Mouse (Mus musculus): Measurements from ENCODE around the gene Vps53.

Gene Vps53

DNA sequence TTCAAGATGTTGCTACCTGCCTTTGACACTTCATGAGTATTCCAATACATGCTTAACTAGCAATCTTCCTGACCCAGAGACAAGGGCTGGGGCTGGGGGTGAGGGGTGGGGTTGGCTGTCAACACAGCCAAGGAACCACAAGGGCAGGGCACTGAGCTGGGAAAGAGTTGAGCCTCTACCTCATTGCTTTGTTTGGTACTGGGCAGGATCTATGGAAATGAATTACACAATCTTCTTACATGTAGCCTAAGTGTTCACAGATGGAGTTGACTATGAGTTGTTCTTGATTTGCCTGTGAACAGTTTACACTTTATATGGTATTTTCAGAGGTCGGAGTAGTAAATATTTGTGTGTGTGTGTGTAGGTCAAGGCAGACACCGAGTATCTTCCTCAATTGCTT, 118.5 kb downstream of the Vps53 start:
- no peak for DNase-seq (ENCODE audit: extremely low spot score, low read depth, low spot score)

DNA sequence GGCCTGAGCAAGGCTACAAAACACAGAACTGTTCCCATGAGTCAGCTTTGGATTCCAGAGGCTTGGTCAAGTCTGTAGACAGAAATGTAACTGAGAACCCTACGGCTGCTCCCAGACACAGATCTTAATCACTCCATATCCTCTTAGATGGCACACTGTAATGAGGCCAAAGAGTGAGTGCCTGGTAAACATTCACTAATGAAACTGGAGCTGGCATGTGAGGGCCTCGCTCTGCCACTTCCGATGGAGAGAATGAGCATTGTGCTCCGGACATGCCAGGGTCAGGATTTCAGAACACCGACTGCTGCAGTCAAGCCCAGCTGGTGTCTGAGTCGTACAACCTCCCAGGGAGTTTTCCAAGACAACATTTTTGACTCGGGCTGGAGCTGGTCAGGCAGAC, 119.5 kb downstream of the Vps53 start:
- DNase-seq (ENCODE audit: extremely low spot score, low read depth, low spot score): no peak

DNA sequence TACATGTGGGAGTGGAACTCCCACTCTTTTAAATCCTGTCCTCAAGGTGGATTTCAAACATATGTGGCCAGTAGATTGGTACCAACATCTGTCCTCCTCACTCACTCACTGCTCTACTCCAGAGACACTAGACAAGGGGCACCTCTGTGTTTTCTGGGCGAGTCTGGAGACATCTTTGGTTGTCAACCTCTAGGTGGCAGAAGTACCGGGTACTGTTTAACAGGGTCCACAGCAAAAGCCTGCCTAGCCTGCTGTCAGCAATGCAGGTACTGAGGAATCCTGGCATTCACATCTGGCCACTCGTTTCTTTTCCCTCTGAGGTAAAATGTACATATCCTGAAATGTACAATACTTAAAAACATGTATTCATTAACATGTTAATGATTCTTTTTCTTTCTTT, 123.0 kb downstream of the Vps53 start:
- DNase-seq (ENCODE audit: extremely low spot score, low read depth, low spot score): no peak

DNA sequence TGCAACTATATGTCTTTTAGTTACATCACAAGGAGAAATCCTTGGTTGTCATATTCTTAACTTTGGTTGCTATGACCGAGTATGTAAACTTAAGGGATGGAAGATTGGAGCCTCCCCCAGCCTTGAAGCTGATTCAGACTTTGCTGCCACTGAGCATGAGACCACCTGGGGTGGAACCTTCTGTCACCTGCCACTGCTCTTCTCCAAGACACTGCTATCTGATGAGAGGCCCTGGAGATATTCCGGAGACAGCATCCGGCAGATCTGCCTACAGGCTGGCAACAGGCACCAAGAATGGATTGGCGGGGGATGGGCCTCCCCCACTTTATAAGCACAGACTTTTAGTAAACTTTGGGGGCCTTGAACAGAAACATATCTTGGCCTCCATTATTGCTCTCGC, 127.0 kb downstream of the Vps53 start:
- no peak for DNase-seq (ENCODE audit: extremely low spot score, low read depth, low spot score)

DNA sequence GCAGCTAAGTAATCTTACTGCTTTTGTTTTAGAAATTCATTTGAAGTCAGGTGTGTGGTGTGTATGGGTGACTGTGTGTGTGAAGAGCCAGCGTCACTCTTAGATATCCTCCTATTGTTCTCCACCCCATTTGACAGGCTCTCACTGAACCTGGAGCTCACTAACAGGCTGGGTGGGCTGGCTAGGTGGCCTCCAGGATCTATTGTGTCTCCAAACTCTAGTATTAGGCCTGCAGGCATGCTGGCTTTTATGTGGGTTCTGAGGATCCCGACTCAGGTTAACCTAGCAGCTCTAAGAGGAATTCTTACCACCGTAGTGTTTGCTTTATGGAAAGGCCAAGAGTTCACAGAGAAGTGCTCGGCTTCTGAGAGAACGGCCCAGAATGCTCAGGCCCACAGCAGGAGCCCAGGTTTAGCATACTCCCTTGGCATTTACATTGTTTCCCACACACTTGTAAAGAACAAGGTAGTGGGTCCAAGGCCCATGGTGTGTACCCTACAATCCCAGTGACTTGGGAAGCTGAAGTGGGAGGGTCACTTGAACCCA, 128.4 kb downstream of the Vps53 start:
- no peak for DNase-seq (ENCODE audit: extremely low spot score, low read depth, low spot score)

DNA sequence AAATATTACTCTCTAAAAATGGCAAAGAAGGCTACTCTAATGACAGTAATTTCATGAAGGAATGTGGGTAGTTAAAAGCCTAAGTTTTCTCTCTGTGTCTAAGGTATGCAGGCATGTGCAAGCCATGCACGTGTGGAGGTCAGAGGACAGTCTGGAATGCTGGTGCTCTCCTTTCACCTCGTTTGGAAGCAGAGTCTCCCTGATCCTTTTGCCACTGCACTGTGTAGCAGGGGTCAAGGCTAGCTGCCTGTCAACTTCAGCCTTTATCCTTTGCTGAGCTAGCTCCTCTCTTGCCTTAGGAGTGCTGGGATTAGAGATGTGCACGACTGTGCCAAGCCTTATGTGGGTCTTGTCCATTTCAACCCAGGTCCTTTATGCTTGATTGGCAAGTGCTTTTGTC, 128.9 kb downstream of the Vps53 start:
- DNase-seq (ENCODE audit: extremely low spot score, low read depth, low spot score): no peak

DNA sequence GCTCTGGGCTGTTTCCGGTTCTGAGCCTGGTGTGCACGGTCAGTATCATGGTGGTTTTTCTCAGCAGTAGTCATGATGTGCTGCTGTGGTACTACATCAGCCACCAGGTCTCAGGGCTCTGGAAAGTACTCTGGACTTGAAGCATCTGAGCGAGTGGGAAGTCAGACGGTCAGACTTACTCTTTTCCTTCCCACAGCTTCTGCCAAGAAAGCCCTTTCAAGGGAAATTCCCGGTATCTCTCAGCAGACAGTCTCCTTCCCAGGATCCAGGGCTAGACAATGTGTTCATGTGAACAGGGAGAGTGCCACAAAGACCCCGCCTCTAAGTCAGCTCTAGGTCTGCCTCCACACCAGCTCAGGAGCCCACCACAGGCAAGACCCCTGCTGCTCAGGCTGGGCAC, 134.1 kb downstream of the Vps53 start:
- no peak for DNase-seq (ENCODE audit: extremely low spot score, low read depth, low spot score)

DNA sequence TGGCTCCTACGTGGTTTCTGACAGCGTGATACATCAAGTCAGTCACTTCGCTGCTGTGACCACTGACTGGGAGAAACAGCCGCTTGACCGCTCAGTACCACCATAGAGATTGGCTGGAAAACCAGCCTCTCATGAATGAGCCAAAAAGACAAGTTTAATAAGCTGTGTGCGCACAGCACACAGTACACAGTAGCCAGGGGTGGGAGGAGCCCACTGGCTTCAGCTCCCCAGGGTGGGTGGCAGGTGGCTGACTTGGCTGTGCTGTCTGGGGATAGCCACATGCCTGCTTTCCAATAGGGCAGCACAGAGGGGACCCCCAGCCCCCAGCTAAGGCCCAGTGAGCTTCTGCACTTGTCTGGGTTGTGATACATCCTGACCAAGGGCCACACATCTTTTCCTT, 135.0 kb downstream of the Vps53 start:
- no peak for DNase-seq (ENCODE audit: extremely low spot score, low read depth, low spot score)

DNA sequence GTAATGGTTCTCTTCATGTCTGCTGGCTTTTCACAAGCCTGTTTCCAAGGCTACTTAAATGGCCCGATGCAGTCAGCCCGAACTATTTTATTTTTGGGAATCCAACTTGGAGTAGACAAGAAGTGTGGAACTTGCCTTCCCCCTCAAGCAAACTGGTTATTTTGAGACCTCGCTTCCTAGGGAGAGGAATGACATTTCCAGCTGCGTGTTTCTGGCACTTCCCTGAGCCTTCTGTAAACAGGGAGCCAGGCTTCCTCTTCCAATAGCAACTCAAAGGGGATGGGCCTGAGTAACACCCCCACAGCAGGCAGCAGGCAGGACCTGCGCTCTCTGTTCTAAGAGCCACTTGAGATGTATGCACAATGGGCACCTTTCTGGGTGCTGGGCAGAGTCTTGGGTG, 136.6 kb downstream of the Vps53 start:
- no peak for DNase-seq (ENCODE audit: extremely low spot score, low read depth, low spot score)

DNA sequence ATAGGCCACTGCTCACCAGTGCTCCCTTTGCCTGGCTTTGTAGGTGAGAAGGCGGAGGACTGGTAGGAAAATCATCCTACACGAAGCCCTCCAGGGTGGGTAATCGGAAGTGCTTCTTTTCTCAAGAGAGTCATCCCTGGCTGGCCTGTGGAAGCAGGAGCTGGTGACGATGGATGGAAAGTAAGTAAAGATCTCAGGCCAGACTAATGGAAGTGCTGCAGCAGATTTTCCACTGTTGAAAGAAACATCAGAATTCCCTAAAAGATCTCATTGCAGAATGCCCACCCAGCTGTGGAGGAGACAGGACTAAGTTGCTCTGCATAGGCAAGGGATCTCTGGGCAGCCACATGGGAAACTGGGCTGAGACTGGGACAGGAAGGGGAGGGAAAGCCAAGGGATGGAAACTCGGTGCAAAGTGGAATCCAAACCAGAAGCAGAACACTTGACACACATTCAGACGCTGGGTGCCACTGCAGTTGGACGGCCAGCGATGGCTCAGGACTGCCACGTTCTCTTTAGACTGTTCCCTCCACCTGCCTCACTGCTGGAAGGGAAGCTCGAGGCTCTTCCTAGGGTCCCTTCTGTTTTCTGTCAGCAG, 137.3 kb downstream of the Vps53 start:
- DNase-seq (ENCODE audit: extremely low spot score, low read depth, low spot score): no peak

DNA sequence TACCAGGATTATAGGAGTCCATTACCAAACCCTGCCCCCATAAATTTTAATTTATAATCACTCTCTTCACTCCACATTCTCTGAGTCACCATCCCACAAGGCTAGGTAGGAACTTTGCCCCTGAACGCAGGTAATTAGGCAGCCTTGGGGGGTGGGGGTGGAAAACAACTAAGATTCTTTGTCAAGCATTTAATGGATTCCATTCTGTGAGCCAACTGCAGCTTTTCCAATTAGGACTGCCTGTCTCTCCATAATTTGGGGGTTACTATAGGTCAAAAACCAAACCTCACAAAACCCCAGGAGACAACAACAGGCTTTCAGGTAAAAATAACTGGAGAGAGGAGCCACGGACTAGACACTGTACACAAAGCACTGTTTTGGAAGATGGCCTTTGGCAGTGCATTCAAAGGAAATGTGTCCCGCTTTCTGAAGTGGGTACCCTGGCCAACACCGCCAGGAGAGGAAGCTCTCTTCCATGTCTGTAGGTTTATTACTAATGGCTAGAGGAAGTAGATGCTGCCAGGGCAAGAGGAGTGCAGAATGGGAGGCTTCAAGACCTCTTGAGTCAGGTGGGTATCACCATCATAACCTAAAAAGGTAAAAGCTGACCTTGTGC, 138.6 kb downstream of the Vps53 start:
- DNase-seq (ENCODE audit: extremely low spot score, low read depth, low spot score): no peak

DNA sequence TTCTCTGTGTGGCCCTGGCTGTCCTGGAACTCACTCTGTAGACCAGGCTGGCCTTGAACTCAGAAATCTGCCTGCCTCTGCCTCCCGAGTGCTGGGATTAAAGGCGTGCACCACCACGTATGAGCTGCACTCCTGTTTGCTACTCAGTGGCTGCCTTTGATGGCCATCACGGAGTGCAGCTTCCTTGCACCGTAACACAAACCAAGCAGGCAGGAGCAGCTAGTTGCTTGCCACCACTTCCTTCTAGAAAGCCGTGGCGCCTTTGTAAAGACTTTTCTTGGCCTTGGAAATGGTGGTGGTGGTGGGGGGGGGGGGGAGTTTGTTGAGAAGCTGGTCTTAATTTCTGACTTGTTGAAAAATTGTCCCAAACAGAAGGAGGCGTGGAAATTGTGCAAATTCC, 139.3 kb downstream of the Vps53 start:
- DNase-seq (ENCODE audit: extremely low spot score, low read depth, low spot score): no peak

DNA sequence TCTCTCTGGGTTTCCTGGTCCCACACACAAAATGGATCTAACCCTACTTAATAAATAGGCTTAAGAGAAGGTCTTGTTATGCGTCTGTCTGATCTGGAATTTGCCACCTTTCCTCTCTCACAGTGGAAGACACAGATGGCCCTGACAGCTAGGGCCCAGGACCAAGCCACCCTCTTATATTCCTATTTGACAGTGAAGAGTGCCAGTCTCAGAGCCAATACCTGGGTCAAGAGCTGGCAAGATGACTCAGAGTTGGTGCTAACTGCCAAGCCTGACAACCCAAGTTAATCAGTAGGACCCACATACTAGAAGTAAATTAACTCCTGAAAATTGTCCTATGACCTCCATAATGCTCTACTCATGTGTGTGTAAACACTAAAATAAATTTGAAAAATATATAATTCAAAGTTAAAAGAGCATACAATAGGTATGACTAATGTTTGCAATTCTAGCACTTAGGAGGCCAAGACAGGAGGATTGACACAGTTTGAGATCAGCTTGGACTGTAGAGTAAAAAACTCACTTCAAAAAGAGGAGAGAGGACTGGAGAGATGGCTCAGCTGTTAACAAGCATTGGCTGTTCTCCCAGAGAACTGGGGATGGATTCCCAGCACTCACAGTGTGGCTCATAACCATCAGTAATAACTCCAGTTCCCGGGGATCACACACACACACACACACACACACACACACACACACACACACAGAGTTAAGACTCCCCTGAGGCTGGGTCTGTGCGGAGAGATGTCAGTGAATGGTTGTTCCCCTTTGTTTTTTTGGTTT, 140.0 kb downstream of the Vps53 start:
- no peak for DNase-seq (ENCODE audit: extremely low spot score, low read depth, low spot score)

DNA sequence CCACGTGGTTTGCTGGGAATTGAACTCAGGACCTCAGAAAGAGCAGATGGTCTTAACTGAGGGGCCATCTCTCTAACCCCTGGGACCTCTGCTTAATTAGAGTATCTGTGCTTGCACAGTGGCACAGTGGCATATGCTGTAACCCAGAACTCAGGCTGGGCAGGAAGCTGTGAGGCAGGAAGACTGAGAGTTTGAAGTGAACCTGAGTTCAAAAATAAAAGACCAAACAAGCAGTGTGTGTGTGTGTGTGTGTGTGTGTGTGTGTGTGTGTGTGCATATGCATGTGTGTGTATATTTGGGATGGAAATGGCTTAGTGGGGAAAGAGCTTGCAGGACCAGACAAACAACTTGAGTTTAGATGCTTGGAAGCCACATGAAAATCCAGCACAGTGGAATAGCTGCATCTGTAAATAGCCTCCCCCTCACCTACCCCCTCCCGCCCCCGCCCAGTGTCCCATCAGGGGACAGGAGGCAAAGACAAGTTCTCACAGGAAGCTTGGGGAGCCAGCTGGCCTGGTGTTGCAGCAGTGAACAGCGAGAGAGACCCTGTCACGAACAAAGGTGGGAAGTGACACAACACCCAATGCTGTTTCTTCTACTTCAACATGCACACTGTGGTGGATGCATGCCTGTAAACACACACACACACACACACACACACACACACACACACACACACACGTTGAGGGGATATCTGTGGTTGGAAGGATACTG, 141.7 kb downstream of the Vps53 start:
- no peak for DNase-seq (ENCODE audit: extremely low spot score, low read depth, low spot score)

DNA sequence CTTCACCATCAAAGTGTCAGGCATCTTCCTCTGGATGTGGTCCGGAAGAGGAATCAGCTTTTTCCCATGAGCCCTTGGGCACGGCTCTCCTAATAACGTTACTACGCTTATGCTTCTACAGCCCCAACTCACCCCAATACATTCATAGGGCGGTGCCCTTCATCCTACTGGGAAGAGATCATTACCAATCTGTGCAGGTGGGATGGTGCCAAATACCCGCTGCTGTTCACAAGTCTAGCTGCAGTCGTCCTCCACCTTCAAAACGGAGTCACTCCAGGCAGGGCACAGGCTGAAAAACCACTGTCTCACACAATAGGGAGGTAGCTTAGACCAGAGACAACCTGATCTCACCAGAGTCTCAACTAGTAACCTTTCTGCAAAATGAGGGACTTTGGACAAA, 144.3 kb downstream of the Vps53 start:
- no peak for DNase-seq (ENCODE audit: extremely low spot score, low read depth, low spot score)

DNA sequence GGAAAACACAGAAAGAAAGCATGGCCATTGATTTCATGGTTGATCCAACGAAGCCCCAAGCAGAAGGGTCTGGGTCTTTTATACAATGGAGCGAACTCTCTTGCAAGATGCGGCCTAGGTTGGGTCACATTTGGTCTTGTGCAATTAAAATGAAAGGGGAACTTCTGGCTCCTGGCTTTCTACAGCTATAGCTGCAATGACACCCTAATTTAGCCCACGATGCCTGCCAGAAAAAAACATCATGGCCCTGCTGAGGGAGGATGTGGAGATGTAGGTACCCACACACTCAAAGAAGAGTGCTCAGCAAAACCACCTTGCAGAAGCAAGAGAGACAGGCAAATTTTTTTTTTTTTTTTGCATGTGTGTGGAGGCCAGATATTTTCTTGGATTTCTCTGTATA, 145.6 kb downstream of the Vps53 start:
- no peak for DNase-seq (ENCODE audit: extremely low spot score, low read depth, low spot score)

DNA sequence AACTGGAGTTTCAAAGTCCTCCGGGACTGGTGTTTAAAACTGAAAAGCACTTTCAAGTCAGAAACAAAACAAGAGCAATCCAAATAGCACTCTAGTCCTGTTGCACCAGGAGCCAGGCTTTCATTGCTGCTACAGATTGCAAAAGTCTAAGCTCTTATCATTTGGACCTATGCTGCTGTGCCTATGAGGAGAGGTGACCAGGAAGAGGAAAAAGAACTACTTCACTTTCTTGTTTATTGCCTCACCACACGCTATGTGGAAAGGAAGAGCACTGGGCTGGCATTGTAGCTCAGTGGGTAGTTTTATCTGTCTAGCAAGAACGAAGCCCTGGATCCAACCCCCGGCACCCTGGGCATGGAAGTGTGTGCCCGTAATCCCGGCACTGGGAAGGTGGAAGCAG, 146.1 kb downstream of the Vps53 start:
- DNase-seq (ENCODE audit: extremely low spot score, low read depth, low spot score): no peak

DNA sequence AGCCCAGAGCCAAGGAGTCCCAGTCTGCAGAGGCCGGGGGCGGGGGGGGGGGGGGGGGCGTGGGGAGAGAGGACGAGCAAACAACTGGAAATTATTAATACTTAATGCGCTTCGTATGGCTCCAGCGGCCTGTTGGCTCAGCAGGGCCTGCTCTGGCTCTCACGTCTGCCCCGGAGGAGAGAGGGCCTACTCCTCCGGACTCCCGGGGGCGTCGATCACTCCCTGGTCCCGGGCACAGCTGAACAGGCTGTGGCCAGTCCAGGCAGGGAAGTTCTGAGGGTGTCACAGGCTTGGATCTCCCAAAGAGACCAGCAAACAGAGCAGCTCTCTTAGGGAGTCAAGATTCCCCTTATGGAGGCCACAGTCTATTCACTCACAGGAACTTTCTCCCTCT, 151.4 kb downstream of the Vps53 start:
- DNase-seq (ENCODE audit: extremely low spot score, low read depth, low spot score): no peak

DNA sequence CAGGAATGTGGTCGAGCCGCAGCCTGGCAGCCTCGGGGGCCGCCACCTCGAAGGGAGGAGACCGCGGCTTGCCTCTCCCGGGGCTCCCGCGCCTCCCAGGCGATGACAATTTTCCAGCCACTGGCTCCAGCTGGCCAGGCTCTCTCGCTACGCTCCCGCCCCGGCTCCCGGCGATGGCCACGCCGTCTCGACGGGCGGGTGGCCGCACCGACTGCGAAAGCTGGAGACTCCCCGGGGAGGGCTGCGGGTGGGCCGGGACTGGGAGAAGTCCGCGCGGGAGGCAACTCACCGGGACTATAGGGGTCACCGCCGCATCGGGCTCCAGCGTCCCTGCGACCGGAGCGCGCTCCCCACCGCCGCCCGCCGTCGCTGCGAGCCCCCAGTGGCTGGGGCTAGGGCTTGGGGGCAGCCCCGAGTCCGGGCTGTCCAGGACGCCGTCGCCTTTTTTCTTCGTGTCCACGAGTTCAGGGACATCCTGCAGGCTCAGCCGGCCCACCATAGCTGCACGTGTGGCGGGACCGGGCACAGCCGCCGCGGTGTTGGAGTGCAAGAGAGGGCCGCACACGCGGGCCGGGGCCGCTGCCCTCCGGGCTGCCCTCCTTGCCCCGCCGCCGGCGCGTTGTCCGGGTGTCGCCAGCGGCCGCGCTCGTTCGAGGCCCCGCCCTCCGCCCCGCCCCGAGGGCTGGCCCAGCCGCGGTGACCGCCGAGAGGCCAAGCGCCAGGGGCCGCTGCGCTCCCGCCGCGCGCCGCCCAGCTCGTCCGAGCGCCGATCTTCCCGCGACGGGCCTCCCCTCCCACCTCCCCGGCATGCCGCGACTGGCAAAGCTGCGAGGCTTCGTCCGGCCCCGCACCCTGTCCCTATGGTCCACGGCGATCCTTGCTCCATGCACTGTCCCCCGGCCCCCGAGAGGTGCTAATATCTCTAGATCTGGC, 152.0 kb downstream of the Vps53 start, which contains the start of gene Rflnb:
Gene Rflnb, minus strand, starts transcription at position 644 of the 933 bp plus-strand sequence.
- DNase-seq (ENCODE audit: extremely low spot score, low read depth, low spot score): no peak

DNA sequence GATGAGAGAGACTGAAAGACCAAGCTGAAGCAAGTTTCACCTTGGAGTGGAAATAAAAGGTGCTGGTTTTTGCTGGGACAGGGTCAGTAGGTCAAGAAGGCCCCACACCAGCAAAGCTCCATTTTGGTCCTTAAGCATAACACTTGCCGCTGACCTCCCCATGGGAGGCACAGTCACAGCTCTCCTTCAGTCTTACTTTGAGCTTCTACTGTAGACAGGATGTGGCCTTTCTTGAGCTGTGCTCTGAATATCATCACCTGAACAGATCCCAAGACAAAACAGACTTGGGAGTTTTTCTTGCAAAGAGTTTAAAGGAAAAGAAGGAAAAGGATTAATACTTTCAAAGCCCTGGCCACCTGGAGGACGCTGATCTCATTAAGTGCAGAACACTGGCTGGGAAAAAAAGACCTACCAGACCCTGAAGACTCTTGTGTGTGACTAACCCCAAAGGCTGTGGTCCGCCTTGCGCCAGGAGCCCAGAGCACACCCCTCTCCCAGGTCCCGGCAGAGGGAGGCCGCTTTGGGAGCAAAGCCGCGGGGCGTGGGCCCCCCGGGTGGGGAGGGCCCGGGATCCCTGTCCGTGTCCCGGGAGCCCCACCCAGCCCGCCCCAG, 152.8 kb downstream of the Vps53 start:
- no peak for DNase-seq (ENCODE audit: extremely low spot score, low read depth, low spot score)

All from hindlimb bud, embryonic 11.5 days (tissue).